Mouse (Mus musculus): Measurements from ENCODE around the gene Gm8279.
"Not testable (repeated sequence)": the region's sequence is repeated elsewhere in the genome, so short reads cannot be mapped to it uniquely, and the experiment has no call there.

Gene Gm8279

DNA sequence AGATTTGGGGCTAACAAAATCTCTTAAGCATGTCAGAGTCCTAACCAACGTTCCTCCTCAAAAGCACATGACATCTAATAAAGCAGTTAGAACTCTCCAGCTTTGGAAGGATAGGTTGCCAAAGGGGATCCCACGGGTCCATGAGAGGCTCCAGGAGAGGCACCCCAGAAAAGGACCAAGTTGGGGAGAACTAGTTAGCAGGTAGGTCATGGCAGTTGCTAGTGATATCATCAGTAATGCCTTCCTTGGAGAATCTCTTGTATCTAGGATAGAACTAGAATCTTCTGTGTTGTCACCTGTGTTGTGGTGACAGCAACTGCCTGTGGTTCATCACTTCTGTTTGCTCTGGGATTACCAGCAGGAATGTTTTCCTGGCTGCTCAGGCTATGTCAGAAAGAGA lies at the start of gene Gm8279:
Gm8279 (plus strand) TSS at position 301 of the 400 bp plus-strand sequence.
- not testable (repeated sequence) for DNase-seq

DNA sequence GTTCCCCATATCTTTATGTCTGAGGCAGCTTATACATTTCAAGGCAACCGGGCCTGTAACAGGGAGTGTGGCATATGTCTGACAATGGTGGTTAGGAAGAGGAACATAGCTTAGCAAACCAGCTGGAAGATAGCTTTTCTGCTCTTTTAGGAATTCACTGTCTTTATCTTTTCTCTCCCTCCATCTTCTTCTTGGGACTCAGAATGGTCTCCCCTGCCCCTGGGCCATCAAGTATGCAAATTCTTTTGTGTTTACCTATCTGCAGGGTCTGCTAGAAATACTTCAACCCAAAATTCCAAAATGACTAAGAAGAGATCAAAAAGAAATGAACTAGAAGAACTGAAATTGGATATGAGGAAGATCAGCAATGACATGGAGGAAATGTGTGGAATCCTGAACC lies 32.9 kb downstream of the Gm8279 start, which contains the start of gene Gm3317:
Gm3317 (plus strand) TSS at position 301 of the 400 bp plus-strand sequence.
- not testable (repeated sequence) for DNase-seq

DNA sequence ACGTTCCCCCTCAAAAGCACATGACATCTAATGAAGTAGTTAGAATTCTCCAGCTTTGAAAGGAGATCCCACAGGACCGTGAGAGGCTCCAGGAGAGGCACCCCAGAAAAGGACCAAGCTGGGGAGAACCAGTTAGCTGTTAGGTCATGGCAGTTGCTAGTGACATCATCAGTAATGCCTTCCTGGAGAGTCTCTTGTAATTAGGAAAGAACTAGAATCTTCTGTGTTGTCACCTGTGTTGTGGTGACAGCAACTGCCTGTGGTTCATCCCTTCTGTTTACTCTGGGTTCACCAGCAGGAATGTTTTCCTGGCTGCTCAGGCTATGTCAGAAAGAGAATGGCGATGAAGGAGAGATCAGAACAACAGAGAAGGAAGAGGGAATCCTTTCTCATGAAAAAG lies 54.2 kb downstream of the Gm8279 start, which contains the start of gene Gm8271:
Gm8271 (plus strand) TSS at position 301 of the 400 bp plus-strand sequence.
- DNase-seq = not testable (repeated sequence)

Measured in right cerebral cortex, postnatal 14 days (tissue).